Mouse (Mus musculus) skeletal muscle tissue, adult 2 months (tissue): ENCODE data around the gene Btbd11.

Source experiments
- DNase-seq: peaks from one replicate; pipeline ENCODE4 v3.0.0-alpha.2; 2012; ENCODE audit warnings: low read depth, low spot score

Gene Btbd11

DNA sequence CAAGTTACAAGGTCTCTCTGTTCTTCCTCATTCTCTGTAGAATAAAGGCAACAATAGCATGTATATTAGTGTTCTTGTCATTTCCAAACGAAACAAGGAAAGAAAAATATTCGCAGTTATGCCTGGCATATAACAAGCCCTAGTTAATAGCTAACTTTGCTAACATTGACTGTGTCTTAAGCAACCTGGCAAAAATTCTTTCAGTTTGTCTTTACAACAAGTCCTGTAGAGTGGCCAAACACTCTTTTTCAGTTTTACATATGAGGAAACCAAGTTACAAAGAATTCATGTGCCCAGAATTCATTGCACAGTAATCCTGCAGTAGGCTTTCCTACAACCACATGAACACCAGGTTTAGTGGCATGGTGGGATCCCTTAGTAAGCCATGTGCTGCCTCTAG, 203.4 kb downstream of the Btbd11 start:
- DNase-seq = no peak

- no peak for DNase-seq
These were observed 204.7 kb downstream of the Btbd11 start for GRCm38 (mm10) chr10:85591296-85591695.

DNA sequence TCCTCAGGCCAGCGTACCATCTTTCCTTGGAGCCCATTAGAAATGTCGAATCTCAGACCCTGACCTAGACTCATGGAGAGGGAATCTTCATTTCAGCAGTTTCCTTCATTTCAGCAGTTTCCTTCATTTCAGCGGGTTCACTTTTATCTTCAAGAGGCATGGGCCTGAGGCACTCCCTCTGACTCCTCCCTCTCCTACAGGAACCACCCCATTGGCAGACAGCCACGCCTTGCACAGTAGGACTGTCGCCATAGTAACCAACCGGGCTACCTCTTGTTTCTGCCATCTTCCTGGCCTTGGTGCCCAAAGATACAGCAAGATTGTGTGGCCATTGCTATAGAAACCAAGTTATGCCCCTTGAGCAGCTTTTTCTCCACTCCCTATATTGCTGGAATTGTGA, 205.4 kb downstream of the Btbd11 start:
- DNase-seq = no peak

DNA sequence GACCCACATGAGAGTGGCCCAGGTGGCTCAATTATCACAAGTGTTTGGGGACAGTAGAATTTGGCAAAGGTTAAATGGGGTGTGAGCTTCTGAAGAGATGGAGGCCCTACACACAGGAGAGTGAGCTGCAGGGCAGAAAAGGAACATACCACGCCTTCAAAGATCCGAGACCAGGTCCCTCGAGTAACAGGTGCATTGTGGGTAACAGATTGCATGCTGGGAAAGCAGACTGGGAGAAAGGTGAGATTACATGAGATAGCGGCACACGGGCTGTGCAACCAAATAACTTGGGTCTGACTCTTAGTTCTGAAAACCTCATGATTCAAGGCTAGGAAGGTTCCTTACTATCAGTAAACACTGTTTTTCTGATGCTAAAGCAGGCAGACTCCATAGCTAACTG, 209.7 kb downstream of the Btbd11 start:
- DNase-seq = no peak

DNA sequence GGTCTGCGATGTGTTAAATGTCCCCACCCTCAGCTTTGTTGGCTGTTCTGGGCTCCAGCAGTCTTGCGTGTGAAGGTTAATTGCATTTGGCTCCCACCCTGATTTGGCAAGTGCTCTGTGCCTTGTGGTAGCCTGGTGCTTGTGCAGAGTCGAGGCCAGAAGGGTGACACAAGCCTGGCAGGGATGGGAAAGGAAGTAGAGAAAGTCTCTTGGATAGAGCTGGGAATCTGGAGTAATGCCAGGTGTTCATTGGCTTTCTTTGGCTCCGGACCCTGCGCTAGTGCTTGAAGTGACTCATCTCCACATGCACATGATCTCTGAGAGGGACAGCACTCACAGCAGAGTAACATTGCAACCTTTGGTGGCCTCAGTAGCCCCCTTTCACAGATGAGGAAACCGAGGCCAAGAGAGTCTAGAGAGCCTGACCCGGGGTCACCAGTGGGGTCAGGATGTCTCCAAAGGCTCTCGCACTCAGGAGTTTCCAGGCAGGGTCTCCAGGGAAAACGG, 211.5 kb downstream of the Btbd11 start:
- DNase-seq = peak; percentile 60

- DNase-seq = no peak
These were observed 212.3 kb downstream of the Btbd11 start for GRCm38 (mm10) chr10:85598603-85599542.

DNA sequence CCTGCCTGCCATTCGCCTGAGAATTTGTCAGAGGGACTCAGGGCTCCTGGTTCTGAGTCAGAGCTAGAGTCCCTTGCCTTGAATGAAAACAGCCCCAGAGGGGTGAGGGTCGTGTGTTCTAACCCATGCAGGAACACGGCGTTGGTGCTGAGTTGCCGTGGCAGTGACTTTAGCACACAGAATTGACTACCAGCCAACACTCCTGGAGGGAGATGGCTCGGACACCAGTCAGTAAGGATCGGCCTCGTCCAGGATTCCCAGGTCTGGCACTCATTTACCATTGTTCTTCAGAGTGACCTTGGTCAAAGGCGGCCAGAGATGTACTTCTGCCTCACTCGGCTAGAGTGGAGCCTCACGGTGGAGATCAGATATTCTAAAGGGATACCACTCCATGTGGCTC, 215.9 kb downstream of the Btbd11 start:
- DNase-seq = no peak

DNA sequence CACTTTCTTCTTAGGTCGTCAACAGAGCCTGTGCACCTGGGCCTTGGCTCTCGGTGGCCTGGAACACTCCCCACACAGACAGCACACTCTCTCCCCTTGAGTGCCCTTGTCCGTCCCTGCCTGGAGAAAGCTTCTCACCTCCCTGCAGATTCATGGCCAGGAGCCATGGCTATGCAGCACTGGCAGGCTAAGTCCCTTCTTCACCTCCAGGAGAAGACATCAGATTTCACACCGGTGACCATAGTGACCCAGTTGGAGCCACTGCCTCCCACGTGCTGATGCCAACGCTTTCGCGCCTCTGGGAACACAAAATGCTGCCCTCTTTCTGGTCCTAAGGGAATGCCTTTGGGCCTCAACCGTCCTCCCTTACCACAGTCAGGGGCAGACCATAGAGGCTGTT, 217.9 kb downstream of the Btbd11 start:
- DNase-seq = peak; percentile 36

DNA sequence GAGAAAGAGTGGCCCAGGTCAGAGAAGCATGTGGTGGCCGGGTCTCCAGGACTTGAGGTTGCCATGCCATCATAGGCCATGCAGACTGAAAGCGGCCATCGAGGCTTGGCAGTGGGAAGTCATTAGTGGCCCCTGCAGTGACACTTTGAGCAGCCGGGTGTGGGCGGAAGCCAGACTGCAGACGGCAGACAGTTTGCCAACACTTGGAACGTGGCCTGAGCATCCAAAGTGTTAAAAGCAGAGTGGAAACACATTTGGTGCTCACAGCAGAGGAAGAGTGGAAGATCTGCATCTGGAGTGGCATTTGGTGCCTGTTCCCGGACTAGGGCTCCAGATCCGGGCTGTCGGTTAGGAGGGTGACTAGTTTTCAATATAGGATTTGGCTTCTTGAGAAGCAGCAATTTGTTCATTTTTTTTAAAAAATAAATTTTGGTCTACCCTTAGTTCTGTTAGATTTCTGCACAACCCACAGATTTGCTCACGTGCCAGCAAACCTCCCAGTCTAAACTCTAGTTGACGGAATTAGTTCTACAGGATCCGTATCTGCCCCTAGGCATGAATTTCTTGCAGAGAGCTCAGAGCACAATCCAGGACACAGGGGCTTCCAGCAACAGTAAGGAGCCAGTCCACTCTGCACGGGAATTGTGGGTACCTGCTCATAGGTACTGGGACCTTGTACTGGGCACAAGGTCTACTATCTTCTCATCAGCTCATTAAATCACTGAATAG, 222.1 kb downstream of the Btbd11 start:
- DNase-seq = no peak

DNA sequence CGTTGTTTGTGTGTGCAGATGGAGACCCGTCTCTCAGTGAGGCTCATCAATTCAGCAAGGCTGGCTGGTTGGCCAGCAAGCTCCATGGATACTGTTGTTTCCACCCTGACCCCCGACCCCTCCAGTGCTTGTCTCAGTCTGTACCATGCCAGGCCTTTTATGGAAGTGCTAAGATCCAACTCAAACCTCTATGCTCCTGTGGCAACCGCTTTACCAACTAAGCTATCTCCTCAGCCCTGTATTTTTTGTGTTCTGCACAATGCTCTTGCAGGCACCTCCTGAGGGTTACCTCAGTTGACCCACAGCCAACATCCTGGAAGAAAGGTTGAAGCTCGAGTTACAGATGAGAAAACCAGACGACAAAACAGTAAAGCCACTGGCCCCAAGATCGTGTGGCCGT, 230.5 kb downstream of the Btbd11 start:
- no peak for DNase-seq

- no peak for DNase-seq
These were observed 231.1 kb downstream of the Btbd11 start for GRCm38 (mm10) chr10:85617501-85618417.

DNA sequence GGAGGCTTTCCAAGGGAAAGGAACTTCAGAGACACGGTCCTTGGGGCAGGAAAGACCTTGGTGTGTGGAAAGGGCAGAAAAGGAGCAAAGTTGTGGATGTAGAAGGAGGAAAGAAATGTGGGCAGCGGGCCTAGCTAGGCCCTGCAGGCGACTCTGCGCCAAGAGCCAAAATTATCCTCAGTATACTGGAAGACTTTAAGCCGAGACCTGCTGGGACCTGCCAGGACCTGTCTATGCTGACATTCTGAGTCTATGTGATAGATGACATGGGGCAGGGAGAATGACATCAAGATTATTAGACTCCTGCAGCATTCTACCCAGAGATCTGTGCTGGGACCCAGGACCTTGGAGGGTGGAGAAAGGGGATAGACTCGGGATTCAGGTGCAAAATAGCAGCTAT, 234.5 kb downstream of the Btbd11 start:
- DNase-seq = no peak

- peak; percentile 18 for DNase-seq
These were observed 238.0 kb downstream of the Btbd11 start for GRCm38 (mm10) chr10:85624504-85625169.

DNA sequence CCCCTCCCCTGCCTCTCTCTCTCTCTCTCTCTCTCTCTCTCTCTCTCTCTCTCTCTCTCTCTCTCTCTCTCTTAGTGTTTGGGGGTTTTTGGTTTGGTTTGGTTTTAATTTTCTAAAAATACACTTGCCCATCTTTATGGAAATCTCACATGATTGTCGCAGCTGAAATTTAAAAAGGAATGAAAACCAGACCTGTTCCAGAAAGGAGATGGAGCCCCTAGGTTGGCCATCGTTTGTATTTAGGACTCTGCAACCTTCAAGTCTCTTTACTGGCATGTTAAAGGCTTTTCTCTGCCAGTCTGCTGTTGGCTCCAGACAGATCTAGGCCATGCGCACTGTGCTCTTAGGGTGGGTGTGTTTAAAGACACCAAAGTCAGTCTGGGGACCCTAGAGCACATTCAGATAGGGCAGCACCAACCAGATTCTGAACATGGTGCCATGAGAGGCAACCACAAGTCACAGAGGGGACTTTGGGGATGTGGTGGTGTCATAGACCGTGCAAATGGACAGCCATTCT, 238.6 kb downstream of the Btbd11 start:
- DNase-seq = no peak

DNA sequence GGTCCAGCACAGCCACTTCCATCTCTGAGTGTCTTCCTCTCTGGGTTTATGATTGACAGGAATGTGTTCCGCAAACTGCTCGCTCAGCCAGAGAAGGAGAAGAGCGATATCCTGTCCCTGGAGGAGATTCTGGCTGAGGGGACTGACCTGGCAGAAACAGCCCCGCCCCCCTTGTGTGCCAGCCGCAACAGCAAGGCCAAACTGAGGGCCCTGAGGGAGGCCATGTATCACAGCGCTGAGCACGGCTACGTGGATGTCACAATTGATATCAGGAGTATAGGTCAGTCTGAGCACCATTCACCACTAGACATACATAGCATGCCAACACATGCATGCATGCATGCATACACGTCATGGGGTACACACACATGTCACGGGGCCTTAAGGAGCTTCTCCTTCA, 245.4 kb downstream of the Btbd11 start:
- no peak for DNase-seq

DNA sequence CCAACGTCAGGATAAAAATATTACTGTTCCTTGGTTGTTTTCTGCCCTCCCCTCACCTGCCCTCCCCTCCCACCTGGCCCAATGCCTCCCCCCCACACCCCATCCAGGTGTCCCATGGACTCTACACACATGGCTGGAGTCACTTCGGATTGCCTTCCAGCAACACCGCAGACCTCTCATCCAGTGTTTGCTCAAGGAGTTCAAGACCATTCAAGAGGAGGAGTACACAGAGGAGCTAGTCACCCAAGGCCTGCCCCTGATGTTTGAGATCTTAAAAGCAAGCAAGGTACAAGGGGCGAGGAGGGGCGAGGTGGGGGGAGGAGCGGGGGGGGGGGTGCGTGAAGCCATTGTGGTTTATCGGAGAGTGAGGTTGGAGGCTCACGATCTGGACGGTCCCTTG, 247.0 kb downstream of the Btbd11 start:
- DNase-seq = no peak

GRCm38 (mm10) chr10:85637580-85637979, 251.0 kb downstream of the Btbd11 start:
- DNase-seq = no peak

DNA sequence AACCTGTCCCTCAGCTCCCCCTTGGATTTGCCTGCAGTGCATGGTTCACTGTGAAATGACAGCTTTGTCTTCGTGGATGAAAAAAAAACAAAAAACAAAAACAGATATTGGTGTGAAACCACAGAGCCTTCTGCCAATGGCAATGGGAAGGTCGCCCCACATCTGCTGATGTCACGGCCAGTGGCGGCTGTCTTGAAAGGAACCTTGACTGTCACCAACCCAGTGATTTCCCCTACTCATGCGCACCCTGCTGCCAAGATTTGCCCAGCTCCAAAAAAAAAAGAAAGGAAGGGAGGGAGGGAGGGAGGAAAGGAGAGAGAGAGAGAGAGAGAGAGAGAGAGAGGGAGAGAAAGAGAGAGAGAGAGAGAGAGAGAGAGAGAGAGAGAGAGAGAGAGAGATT, 251.5 kb downstream of the Btbd11 start:
- DNase-seq = no peak

- DNase-seq = no peak
These were observed 253.0 kb downstream of the Btbd11 start for GRCm38 (mm10) chr10:85639581-85639980.

GRCm38 (mm10) chr10:85640408-85640807, 253.8 kb downstream of the Btbd11 start:
- DNase-seq = no peak

GRCm38 (mm10) chr10:85645346-85645745, 258.7 kb downstream of the Btbd11 start:
- DNase-seq = no peak
